Mouse (Mus musculus) cerebellum, postnatal 25 days (tissue): ENCODE data around the gene Mrc1.

Experiments
- DNase-seq, 2 experiments: peaks; one replicate each; pipeline ENCODE4 v3.0.0; 2021; ENCODE audit warnings: mixed read lengths in 2 of 2

Mrc1 gene

GRCm38 (mm10) chr2:14244668-14245067 lies 15.5 kb downstream of the Mrc1 start:
- DNase-seq, result no peak

- no peak for DNase-seq
These were observed 20.8 kb downstream of the Mrc1 start for GRCm38 (mm10) chr2:14249839-14250564.

GRCm38 (mm10) chr2:14251938-14252337 lies 22.7 kb downstream of the Mrc1 start:
- no peak for DNase-seq

GRCm38 (mm10) chr2:14258345-14258850 lies 29.2 kb downstream of the Mrc1 start:
- DNase-seq, result no peak

GRCm38 (mm10) chr2:14262090-14262489 lies 32.9 kb downstream of the Mrc1 start:
- DNase-seq, result no peak

- no peak for DNase-seq
These were observed 40.0 kb downstream of the Mrc1 start for GRCm38 (mm10) chr2:14269160-14269559.

- no peak for DNase-seq
These were observed 42.9 kb downstream of the Mrc1 start for GRCm38 (mm10) chr2:14272088-14272487.

GRCm38 (mm10) chr2:14275796-14276195 lies 46.6 kb downstream of the Mrc1 start:
- no peak for DNase-seq

- DNase-seq, result no peak
These were observed 50.1 kb downstream of the Mrc1 start for GRCm38 (mm10) chr2:14279256-14279655.

- DNase-seq, result no peak
These were observed 50.6 kb downstream of the Mrc1 start for GRCm38 (mm10) chr2:14279795-14280194.

- peak; percentile 91 to 96 for DNase-seq
These were observed 66.1 kb downstream of the Mrc1 start for GRCm38 (mm10) chr2:14295334-14295733.

GRCm38 (mm10) chr2:14312505-14313380 lies 83.6 kb downstream of the Mrc1 start:
- no peak for DNase-seq

- DNase-seq, result no peak
These were observed 85.9 kb downstream of the Mrc1 start for GRCm38 (mm10) chr2:14315113-14315512.

- peak; percentile 76 to 83 for DNase-seq
These were observed 112.6 kb downstream of the Mrc1 start for GRCm38 (mm10) chr2:14341652-14342308.

- peak; percentile 9 to 29 for DNase-seq
These were observed 113.2 kb downstream of the Mrc1 start for GRCm38 (mm10) chr2:14342309-14342839.
